Comparison of ENCODE assay signal across 8 mouse cellular contexts in the genomic region with DNA sequence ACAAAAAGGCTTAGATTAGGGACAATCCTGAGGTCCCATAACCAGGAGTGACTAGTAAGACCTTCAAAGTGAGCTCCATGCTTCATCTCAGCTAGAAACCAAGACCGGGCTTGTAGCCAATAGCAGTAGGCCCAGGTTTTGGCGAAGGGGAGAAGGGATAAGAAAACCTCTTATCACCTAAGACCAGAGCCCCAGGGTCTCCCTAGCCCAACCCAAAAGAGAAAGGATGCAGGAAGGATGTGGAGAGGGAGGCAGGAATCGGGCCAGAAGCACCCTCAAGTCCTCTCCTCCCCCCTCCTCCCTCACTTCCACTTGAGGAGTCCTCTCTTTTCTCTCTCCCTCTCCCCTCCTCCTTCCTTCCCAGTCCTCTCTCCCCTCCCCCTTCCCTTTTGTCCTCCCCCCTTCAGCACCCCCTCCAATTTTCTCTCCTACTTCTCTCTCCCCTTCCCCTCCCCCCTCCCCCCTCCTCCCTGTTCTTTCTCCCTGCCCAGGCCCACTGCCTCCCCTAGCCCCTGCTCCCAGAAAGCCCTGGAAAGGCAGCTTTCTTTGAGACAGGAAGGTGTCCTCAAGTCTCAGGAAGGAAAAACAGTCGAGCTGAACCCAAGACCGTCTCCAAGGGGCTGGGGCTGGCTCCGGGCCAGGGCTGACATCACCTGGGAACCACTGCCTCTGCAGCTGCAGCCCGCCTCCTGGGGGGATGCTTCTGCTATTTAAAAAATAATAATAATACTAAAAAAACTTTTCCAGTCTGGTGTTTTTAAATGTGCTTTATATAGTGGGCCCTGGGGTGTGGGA. TPM values are rescaled to one million over a fixed set of nuclear protein-coding genes. Genes with fewer than 3 reads are reported as not detected.
DNase-seq lines count a peak whose midpoint lies in the region; ATAC-seq lines count a peak whose summit lies in the region.

No protein-coding gene starts in this region.

- no peak overlapping the region for H3K4me3 ChIP-seq in hindbrain, embryonic 10.5 days
- no peak overlapping the region for H3K4me3 ChIP-seq in hindbrain, embryonic 13.5 days
- H3K4me3 ChIP-seq in kidney, embryonic 16.5 days (ENCODE audit: low read length), result no peak overlapping the region

- DNase-seq in hindbrain, embryonic 10.5 days (ENCODE audit: low spot score), result no peak
- peak; percentile 78 for DNase-seq in R1 (ENCODE audit: low read depth, low spot score)
- peak; percentile 98 for DNase-seq in heart, adult 11 months
- DNase-seq in spleen, postnatal 36 days (ENCODE audit: low spot score in 2 of 2), result no peak
- DNase-seq in urinary bladder, adult 18-20 months (ENCODE audit: low spot score in 2 of 2), result no peak
- DNase-seq in left cerebral cortex, postnatal 36 days (ENCODE audit: low spot score in 2 of 2), result no peak

- no peak overlapping the region for H3K4me2 ChIP-seq in hindbrain, embryonic 13.5 days
- no peak overlapping the region for H3K4me2 ChIP-seq in kidney, embryonic 16.5 days (replicated peaks; ENCODE audit: low read depth, low read length)

- no peak overlapping the region for H3K9ac ChIP-seq in hindbrain, embryonic 13.5 days
- H3K9ac ChIP-seq in kidney, embryonic 16.5 days (replicated peaks; ENCODE audit: low read length), result no peak overlapping the region

- 56% methylated on average over 7 of the region's 7 CpGs for WGBS in hindbrain, embryonic 10.5 days
- 47% methylated on average over 7 of the region's 7 CpGs for WGBS in hindbrain, embryonic 13.5 days
- WGBS in kidney, embryonic 16.5 days, result 38% methylated on average over 7 of the region's 7 CpGs

- no peaks in the 10 kb centered on the region for H3K36me3 ChIP-seq in hindbrain, embryonic 10.5 days
- H3K36me3 ChIP-seq in hindbrain, embryonic 13.5 days, result no peaks in the 10 kb centered on the region
- no peaks in the 10 kb centered on the region for H3K36me3 ChIP-seq in kidney, embryonic 16.5 days (ENCODE audit: insufficient read depth, low read length)

- H3K27ac ChIP-seq in hindbrain, embryonic 10.5 days, result peak overlapping the region; percentile 57
- no peak overlapping the region for H3K27ac ChIP-seq in hindbrain, embryonic 13.5 days
- H3K27ac ChIP-seq in kidney, embryonic 16.5 days (ENCODE audit: low read length), result peak overlapping the region; percentile 58

- ATAC-seq in hindbrain, embryonic 13.5 days (ENCODE audit: low FRiP score), result no peak
- peak; percentile 77 for ATAC-seq in kidney, embryonic 16.5 days (ENCODE audit: low FRiP score, low TSS enrichment)

- H3K9me3 ChIP-seq in hindbrain, embryonic 10.5 days, result 0 out of 2 replicates have a peak, but pooled peaks cover 7% of the 10 kb centered on the region
- no peaks in the 10 kb centered on the region for H3K9me3 ChIP-seq in hindbrain, embryonic 13.5 days
- H3K9me3 ChIP-seq in kidney, embryonic 16.5 days (ENCODE audit: low read length), result no peaks in the 10 kb centered on the region

- H3K27me3 ChIP-seq in hindbrain, embryonic 10.5 days (ENCODE audit: insufficient read depth, poor library complexity, severe bottlenecking), result peaks cover 3% of the 10 kb centered on the region; the same call in 1 of the 2 replicates
- H3K27me3 ChIP-seq in hindbrain, embryonic 13.5 days, result no peaks in the 10 kb centered on the region
- H3K27me3 ChIP-seq in kidney, embryonic 16.5 days (ENCODE audit: insufficient read depth, low read length), result no peaks in the 10 kb centered on the region

- intact Hi-C loops in left cerebral cortex, postnatal 36 days (cut with DNase I), result no loop called here

- peaks cover 14% of the 10 kb centered on the region for H3K4me1 ChIP-seq in hindbrain, embryonic 10.5 days (replicated peaks)
- H3K4me1 ChIP-seq in hindbrain, embryonic 13.5 days (replicated peaks), result peaks cover 12% of the 10 kb centered on the region
- peaks cover 6% of the 10 kb centered on the region; the same call in 1 of the 2 replicates for H3K4me1 ChIP-seq in kidney, embryonic 16.5 days (ENCODE audit: insufficient read depth, low read length)

RNA-seq across cellular contexts. Expression of a gene that starts 12.2 kb away (rescaled TPM):
- 5.2 and 7.6 TPM in 2 replicates for polyA plus RNA-seq in hindbrain, embryonic 10.5 days (2016; fragmentation: Nextera tagmentation; extraction: Ambion mirVana)
- polyA plus RNA-seq in hindbrain, embryonic 13.5 days (2015; fragmentation: Nextera tagmentation; extraction: Ambion mirVana), result 2.8 and 3.2 TPM in 2 replicates
- polyA plus RNA-seq in kidney, embryonic 16.5 days (2015; fragmentation: Nextera tagmentation; extraction: Ambion mirVana), result 10.0 and 10.4 TPM in 2 replicates
- 1 to 10 TPM in 1 of 2 experiments, under 1 TPM in 1; 0.89 to 1.4 TPM for total RNA-seq in left cerebral cortex, postnatal 36 days (2021)

RNA-seq across cellular contexts. Expression of a gene that starts 50.3 kb away (rescaled TPM):
- 15.6 and 18.7 TPM in 2 replicates for polyA plus RNA-seq in hindbrain, embryonic 10.5 days (2016; fragmentation: Nextera tagmentation; extraction: Ambion mirVana)
- 16.1 and 16.8 TPM in 2 replicates for polyA plus RNA-seq in hindbrain, embryonic 13.5 days (2015; fragmentation: Nextera tagmentation; extraction: Ambion mirVana)
- 16.1 and 17.9 TPM in 2 replicates for polyA plus RNA-seq in kidney, embryonic 16.5 days (2015; fragmentation: Nextera tagmentation; extraction: Ambion mirVana)
- 10 to 100 TPM; 91.1 to 94.2 TPM for total RNA-seq in left cerebral cortex, postnatal 36 days (2021)

Comparison
In these comparisons a context has a peak if more than half of its experiments do, and no peak if none do; other contexts are left out.
1. DNase-seq: peak in R1 (single experiment) and heart, adult 11 months (single experiment); none in hindbrain, embryonic 10.5 days (single experiment), spleen, postnatal 36 days (0 of 2), urinary bladder, adult 18-20 months (0 of 2) and left cerebral cortex, postnatal 36 days (0 of 2).